Mouse (Mus musculus) E14TG2a.4 (cell line): Measurements from ENCODE around the gene Gnaz.

ENCODE experiments used
- CTCF ChIP-seq: conservative IDR thresholded peaks from 2 replicates; pipeline ENCODE4 v1.5.1; 2014; ENCODE audit warnings: low read length
- NANOG ChIP-seq: IDR thresholded peaks from 2 replicates; pipeline ENCODE4 v1.6.1; 2014; ENCODE audit warnings: borderline replicate concordance, low read length, mixed read lengths

GRCm38 (mm10) chr10:75058761-75059395 lies 91.9 kb downstream of the Gnaz start:
- TF ChIP-seq CTCF = no peak
- TF ChIP-seq NANOG = no peak
